Mouse (Mus musculus): Measurements from ENCODE around the gene Serpina1b.
"Not testable (repeated sequence)": the region's sequence is repeated elsewhere in the genome, so short reads cannot be mapped to it uniquely, and the experiment has no call there.

Serpina1b gene

GRCm38 (mm10) chr12:103830273-103830672 lies at the start of gene Serpina1b:
Serpina1b (minus strand) TSS chr12:103830373.
- not testable (repeated sequence) for DNase-seq (ENCODE audit: low read depth, low spot score)

GRCm38 (mm10) chr12:103866873-103867272 lies 36.7 kb upstream of the Serpina1b start:
- not testable (repeated sequence) for DNase-seq (ENCODE audit: low read depth, low spot score)

DNA sequence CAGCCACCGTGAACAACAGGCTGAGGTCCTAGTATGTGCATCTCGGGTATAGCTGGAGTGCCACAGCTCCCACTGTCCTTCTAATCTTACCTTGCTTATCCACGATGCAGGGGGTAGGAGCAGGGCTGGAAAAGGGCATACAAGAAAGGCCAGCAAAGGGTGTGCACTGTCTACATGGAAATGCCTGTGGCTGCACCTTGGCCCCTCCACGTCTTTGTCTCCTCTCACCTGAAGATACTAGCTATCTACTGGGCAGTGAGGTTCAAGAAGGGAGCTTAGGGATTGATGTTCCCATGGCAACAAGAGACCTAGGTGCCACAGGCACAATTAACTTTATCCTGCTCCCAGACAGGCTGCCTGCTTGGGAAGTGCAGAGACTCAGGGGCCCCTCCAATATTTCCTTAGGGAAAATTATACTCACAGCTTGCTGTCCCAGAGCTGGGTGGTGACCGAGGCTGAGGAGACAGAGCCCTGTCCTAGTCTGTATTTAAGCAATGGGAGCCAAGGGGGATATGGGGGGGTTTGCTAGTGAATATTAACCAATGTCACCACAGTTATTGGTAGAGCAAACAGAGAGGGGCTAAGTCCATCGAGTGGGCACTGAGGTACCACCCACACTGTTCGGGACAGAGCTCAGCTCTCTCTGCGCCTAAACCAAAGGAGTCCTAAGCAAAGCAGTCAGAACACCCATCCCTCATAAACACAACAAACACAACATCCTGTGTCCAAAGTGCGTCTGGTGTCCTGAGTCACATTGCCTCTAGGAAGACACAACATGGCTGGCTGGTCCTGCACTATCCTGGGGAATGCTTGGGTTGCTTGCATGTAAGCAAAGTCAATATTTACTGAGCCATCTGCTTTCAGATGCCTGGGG lies 33.2 kb upstream of the Serpina1b start, which contains the start of gene Serpina1a:
Gene Serpina1a (minus strand): TSS at position 462 of the 874 bp plus-strand sequence.
- DNase-seq (ENCODE audit: low read depth, low spot score), result not testable (repeated sequence)

GRCm38 (mm10) chr12:103860976-103861375 lies 30.8 kb upstream of the Serpina1b start:
- DNase-seq (ENCODE audit: low read depth, low spot score), result no peak

DNA sequence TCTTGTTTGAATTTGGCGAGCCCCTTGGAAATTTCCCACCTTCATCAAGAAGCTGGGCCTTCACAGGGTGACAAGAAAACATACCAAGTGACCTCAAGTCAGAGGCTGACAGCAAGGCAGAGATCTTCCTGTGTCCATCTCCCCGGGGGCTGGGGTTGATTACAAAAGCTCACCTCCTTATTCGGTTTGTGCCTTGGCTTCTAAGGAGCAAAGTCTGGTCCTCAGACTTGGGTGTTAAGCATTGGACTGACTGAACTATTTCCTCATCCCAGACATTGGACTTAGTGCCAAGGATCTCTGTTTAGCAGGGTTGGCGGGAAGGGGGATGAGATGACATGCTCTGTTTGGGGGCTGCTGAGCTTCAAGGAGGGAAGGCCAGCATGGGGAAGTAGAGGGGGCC lies 30.4 kb upstream of the Serpina1b start:
- not testable (repeated sequence) for DNase-seq (ENCODE audit: low read depth, low spot score)

GRCm38 (mm10) chr12:103859584-103859983 lies 29.4 kb upstream of the Serpina1b start:
- DNase-seq (ENCODE audit: low read depth, low spot score), result not testable (repeated sequence)

DNA sequence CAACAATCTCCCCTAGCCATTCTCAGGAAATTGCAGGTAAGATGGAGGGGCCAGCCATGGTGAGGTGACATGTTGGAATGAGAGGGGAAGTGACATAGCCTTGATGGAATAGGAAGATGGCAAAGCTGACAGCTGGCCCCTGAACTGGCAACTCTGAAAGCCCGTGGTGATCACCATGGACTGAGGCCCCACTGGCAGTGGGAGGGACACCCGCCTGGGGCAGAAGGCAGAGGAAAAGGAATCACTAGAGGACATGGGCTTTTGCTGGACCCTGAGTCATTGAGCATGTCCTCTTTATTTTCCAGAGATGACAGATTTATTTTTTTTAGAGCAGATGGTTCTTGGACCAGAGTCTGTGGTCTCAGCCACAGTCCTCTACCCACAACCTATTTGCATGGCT lies 22.9 kb upstream of the Serpina1b start:
- not testable (repeated sequence) for DNase-seq (ENCODE audit: low read depth, low spot score)

DNA sequence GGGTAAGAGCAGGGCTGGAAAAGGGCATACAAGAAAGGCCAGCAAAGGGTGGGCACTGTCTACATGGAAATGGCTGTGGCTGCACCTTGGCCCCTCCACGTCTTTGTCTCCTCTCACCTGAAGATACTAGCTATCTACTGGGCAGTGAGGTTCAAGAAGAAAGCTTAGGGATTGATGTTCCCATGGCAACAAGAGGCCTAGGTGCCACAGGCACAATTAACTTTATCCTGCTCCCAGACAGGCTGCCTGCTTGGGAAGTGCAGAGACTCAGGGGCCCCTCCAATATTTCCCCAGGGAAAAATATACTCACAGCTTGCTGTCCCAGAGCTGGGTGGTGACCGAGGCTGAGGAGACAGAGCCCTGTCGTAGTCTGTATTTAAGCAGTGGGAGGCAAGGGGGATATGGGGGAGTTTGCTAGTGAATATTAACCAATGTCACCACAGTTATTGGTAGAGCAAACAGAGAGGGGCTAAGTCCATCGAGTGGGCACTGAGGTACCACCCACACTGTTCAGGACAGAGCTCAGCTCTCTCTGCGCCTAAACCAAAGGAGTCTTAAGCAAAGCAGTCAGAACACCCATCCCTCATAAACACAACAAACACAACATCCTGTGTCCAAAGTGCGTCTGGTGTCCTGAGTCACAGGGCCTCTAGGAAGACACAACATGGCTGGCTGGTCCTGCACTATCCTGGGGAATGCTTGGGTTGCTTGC lies 2.4 kb downstream of the Serpina1b start:
- not testable (repeated sequence) for DNase-seq (ENCODE audit: low read depth, low spot score)

- not testable (repeated sequence) for DNase-seq (ENCODE audit: low read depth, low spot score)
These were observed 6.3 kb downstream of the Serpina1b start for GRCm38 (mm10) chr12:103823826-103824225.

- DNase-seq (ENCODE audit: low read depth, low spot score), result not testable (repeated sequence)
These were observed 56.8 kb downstream of the Serpina1b start, which contains the start of gene Serpina1d for GRCm38 (mm10) chr12:103773246-103773851. Serpina1d (minus strand) TSS chr12:103773592.

GRCm38 (mm10) chr12:103770597-103770996 lies 59.6 kb downstream of the Serpina1b start:
- not testable (repeated sequence) for DNase-seq (ENCODE audit: low read depth, low spot score)

DNA sequence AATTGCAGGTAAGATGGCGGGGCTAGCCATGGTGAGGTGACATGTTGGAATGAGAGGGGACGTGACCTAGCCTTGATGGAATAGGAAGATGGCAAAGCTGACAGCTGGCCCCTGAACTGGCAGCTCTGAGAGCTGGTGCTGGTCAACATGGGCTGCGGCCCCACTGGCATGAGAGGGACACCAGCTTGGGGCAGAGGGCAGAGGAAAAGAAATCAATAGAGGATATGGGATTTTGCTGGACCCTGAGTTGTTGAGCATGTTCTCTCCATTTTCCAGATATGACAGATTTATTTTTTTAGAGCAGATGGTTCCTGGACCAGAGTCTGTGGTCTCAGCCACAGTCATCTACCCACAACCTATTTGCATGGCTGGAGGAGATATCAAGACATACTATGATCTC lies 67.1 kb downstream of the Serpina1b start:
- not testable (repeated sequence) for DNase-seq (ENCODE audit: low read depth, low spot score)

DNA sequence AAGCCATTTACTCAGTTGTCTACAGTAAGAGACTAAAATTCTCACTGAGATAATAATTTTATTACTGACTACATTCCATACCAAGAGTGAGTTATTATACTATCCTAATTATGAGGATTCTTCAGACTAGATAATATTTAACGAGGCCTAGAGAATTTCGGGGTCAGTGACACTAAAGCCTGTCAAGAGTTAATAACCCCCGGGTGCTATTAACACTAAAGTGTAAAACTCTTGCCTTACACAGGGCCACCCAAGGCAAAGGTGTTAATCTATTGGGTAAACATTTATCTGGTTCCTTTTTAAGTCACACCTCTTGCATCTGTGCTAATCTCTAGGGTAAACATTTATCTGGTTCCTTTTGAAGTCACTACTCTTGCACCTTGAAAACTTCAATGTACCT lies 69.9 kb downstream of the Serpina1b start:
- DNase-seq (ENCODE audit: low read depth, low spot score), result not testable (repeated sequence)

DNA sequence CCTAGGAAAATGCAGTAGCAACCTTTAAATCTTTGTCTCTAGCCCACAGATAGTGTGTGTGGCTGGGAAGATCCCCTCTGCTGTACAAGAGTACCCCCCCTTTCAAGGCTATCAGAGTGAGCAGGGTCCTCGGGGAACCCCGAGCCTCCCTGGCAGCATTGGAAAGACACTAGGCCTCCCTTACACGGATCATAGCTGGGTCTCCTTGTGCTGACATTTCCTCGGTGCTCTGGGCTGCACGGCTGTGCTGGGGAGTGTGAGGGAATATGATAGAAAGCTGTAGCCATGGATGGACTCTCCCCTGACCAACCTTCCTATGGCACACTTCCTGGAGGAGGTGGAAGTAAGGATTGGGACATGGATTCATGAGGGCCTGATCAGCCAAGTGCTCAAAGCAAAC lies 84.2 kb downstream of the Serpina1b start:
- not testable (repeated sequence) for DNase-seq (ENCODE audit: low read depth, low spot score)

GRCm38 (mm10) chr12:103737791-103738580 lies 92.2 kb downstream of the Serpina1b start:
- DNase-seq (ENCODE audit: low read depth, low spot score), result not testable (repeated sequence)

- DNase-seq (ENCODE audit: low read depth, low spot score), result not testable (repeated sequence)
These were observed 94.6 kb downstream of the Serpina1b start for GRCm38 (mm10) chr12:103735566-103735965.

DNA sequence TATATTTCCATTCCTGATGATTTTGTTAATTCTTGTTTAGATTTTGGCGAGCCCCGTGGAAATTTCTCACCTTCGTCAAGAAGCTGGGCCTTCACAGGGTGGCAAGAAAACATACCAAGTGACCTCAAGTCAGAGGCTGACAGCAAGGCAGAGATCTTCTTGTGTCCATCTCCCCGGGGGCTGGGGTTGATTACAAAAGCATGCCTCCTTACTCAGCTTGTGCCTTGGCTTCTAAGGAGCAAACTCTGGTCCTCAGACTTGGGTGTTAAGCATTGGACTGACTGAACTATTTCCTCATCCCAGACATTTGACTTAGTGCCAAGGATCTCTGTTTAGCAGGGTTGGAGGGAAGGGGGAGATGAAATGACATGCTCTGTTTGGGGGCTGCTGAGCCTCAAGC lies 95.1 kb downstream of the Serpina1b start:
- DNase-seq (ENCODE audit: low read depth, low spot score), result not testable (repeated sequence)

GRCm38 (mm10) chr12:103711537-103711936 lies 118.6 kb downstream of the Serpina1b start:
- DNase-seq (ENCODE audit: low read depth, low spot score), result no peak

DNA sequence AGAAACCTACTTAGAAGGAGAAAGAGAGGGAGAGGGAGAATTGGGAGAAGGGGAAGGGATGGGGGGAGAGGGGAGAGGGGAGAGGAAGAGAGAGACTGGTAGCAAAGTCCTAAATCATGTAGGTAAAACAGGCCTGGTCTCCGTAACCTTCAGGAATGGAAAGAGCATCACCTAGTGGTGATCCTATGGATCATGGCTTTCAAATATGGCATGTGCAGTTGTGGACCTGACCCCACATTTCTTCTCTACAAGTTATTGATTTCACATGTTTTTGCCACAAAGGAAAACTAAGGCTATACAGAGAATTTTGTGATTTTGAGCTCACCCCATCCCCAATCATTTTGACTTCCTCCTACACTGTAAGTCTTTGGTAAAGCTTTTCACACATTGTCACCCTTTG lies 119.8 kb downstream of the Serpina1b start:
- DNase-seq (ENCODE audit: low read depth, low spot score), result no peak

DNA sequence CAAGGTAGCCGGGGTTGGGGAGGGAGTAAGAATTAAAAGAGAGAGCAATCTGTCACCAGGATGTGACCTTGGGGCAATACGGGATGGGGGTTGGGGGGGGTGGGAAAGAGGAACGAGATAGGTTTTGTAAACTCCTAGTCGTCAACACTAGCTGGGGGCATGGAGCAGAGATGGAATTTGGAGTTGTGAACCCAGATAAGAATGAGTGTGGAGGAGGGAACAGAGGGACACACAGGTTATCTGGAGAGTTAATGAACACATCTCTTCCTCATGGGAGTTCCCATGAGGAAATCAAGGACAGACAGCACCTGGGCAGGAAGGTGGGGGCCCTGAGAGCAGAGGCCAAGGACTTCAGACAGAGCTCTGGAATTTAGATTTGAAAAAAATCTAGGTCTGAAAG lies 124.1 kb downstream of the Serpina1b start:
- no peak for DNase-seq (ENCODE audit: low read depth, low spot score)

- DNase-seq (ENCODE audit: low read depth, low spot score), result no peak
These were observed 124.6 kb downstream of the Serpina1b start for GRCm38 (mm10) chr12:103705547-103705946.

Measured in CD4-positive helper T cell, adult 2 months (primary cell).